ENCODE assay signal across 8 mouse cellular contexts in genomic region chr9:90054371-90055145, GRCm38 (mm10). TPM values are rescaled to one million over a fixed set of nuclear protein-coding genes. Genes with fewer than 3 reads are reported as not detected.
A peak's percentile ranks its signal among the peaks of the same experiment; 100 is the strongest.
DNase-seq lines count a peak whose midpoint lies in the region; ATAC-seq lines count a peak whose summit lies in the region.

No protein-coding gene starts in this region.

- H3K27ac ChIP-seq in embryonic facial prominence, embryonic 14.5 days (replicated peaks; ENCODE audit: low read depth, low read length): no peak overlapping the region
- H3K27ac ChIP-seq in heart, embryonic 15.5 days: peak overlapping the region; percentile 73

- no peaks in the 10 kb centered on the region for H3K4me1 ChIP-seq in embryonic facial prominence, embryonic 14.5 days (ENCODE audit: control insufficient read depth, insufficient read depth, low read length)
- H3K4me1 ChIP-seq in heart, embryonic 15.5 days (replicated peaks): peaks cover 3% of the 10 kb centered on the region; the same call in 1 of the 2 replicates

- H3K27me3 ChIP-seq in embryonic facial prominence, embryonic 14.5 days (replicated peaks; ENCODE audit: control insufficient read depth, insufficient read depth, low read length): no peaks in the 10 kb centered on the region; the same call in 1 of the 2 replicates
- no peaks in the 10 kb centered on the region for H3K27me3 ChIP-seq in heart, embryonic 15.5 days

- WGBS in embryonic facial prominence, embryonic 14.5 days: under 1% methylated on average over 24 of the region's 37 CpGs
- under 1% methylated on average over 37 of the region's 37 CpGs for whole genome bisulfite sequencing in heart, embryonic 15.5 days

- no peaks in the 10 kb centered on the region for H3K36me3 ChIP-seq in embryonic facial prominence, embryonic 14.5 days (ENCODE audit: control insufficient read depth, insufficient read depth, low read length)
- H3K36me3 ChIP-seq in heart, embryonic 15.5 days: no peaks in the 10 kb centered on the region

- peak; percentile 56 for DNase-seq in layer of hippocampus, adult 11-12 months (ENCODE audit: low spot score)
- no peak for DNase-seq in layer of hippocampus, postnatal 36 days
- peak; percentile 56 for DNase-seq in embryonic facial prominence, embryonic 14.5 days (ENCODE audit: low spot score)
- DNase-seq in kidney, postnatal 10 days: peak; percentile 87
- DNase-seq in lung, postnatal 10 days: peak; percentile 84
- DNase-seq in ovary, adult 18-20 months (ENCODE audit: low spot score): peak; percentile 63
- DNase-seq in urinary bladder, adult 2 months (ENCODE audit: low spot score): peak; percentile 75

- peak; percentile 92 for ATAC-seq in embryonic facial prominence, embryonic 14.5 days (ENCODE audit: low read depth)
- ATAC-seq in heart, embryonic 15.5 days (replicated peaks; ENCODE audit: insufficient number of reproducible peaks, insufficient read depth, low FRiP score, low read depth): peak; percentile 90

- H3K4me2 ChIP-seq in embryonic facial prominence, embryonic 14.5 days (ENCODE audit: low read depth, low read length): peak overlapping the region; percentile 88
- H3K4me2 ChIP-seq in heart, embryonic 15.5 days: peak overlapping the region; percentile 93

- H3K9me3 ChIP-seq in embryonic facial prominence, embryonic 14.5 days (ENCODE audit: control insufficient read depth, low read length): no peaks in the 10 kb centered on the region
- no peaks in the 10 kb centered on the region for H3K9me3 ChIP-seq in heart, embryonic 15.5 days (replicated peaks)

- H3K9ac ChIP-seq in embryonic facial prominence, embryonic 14.5 days (ENCODE audit: low read depth, low read length): peak overlapping the region; percentile 65
- peak overlapping the region; percentile 71 for H3K9ac ChIP-seq in heart, embryonic 15.5 days

- peak overlapping the region; percentile 48 for H3K4me3 ChIP-seq in embryonic facial prominence, embryonic 14.5 days (ENCODE audit: low read depth, low read length)
- H3K4me3 ChIP-seq in heart, embryonic 15.5 days: peak overlapping the region; percentile 73

RNA-seq across cellular contexts. Expression of gene Ctsh, which starts 0.6 kb away (rescaled TPM):
- total RNA-seq in layer of hippocampus, postnatal 36 days (2021): 10 to 100 TPM; 11.5 to 13.8 TPM
- polyA plus RNA-seq in embryonic facial prominence, embryonic 14.5 days (2014; fragmentation: Nextera tagmentation; extraction: Ambion mirVana): 58.1 and 69.3 TPM in 2 replicates
- 69.4 and 79.0 TPM in 2 replicates for polyA plus RNA-seq in heart, embryonic 15.5 days (2015; fragmentation: Nextera tagmentation; extraction: Ambion mirVana)
- 183 and 230 TPM in 2 replicates for polyA plus RNA-seq in urinary bladder, adult 2 months (2012; rRNA removed)

Comparison
In these comparisons a context has a peak if more than half of its experiments do, and no peak if none do; other contexts are left out.
1. DNase-seq: peak in layer of hippocampus, adult 11-12 months (single experiment), embryonic facial prominence, embryonic 14.5 days (single experiment), kidney, postnatal 10 days (single experiment), lung, postnatal 10 days (single experiment), ovary, adult 18-20 months (single experiment) and urinary bladder, adult 2 months (single experiment); none in layer of hippocampus, postnatal 36 days (0 of 2).